Mouse (Mus musculus): ENCODE measurements around the gene Usp48.
A peak's percentile ranks its signal among the peaks of the same experiment; 100 is the strongest.
"Not testable (repeated sequence)": the region's sequence is repeated elsewhere in the genome, so short reads cannot be mapped to it uniquely, and the experiment has no call there.

Usp48 gene

GRCm38 (mm10) chr4:137593601-137594495, at the start of gene Usp48:
Usp48 (plus strand) TSS chr4:137593755.
- peak; percentile 99 for DNase-seq (ENCODE audit: low spot score)

- DNase-seq (ENCODE audit: low spot score) = no peak
Measured at GRCm38 (mm10) chr4:137545568-137545967, 48.0 kb upstream of the Usp48 start.

- peak; percentile 45 for DNase-seq (ENCODE audit: low spot score)
Measured at GRCm38 (mm10) chr4:137546003-137546525, 47.5 kb upstream of the Usp48 start.

GRCm38 (mm10) chr4:137553466-137553865, 40.1 kb upstream of the Usp48 start:
- DNase-seq (ENCODE audit: low spot score) = no peak

- DNase-seq (ENCODE audit: low spot score) = no peak
Measured at GRCm38 (mm10) chr4:137556673-137557210, 36.8 kb upstream of the Usp48 start.

GRCm38 (mm10) chr4:137569873-137570272, 23.7 kb upstream of the Usp48 start:
- DNase-seq (ENCODE audit: low spot score) = no peak

GRCm38 (mm10) chr4:137574469-137574868, 19.1 kb upstream of the Usp48 start, which contains the start of gene Ldlrad2:
Ldlrad2 (minus strand) TSS chr4:137574569.
- no peak for DNase-seq (ENCODE audit: low spot score)

- DNase-seq (ENCODE audit: low spot score) = no peak
Measured at GRCm38 (mm10) chr4:137577486-137577885, 16.1 kb upstream of the Usp48 start.

GRCm38 (mm10) chr4:137578181-137578845, 15.2 kb upstream of the Usp48 start:
- peak; percentile 63 for DNase-seq (ENCODE audit: low spot score)

GRCm38 (mm10) chr4:137579789-137580188, 13.8 kb upstream of the Usp48 start:
- DNase-seq (ENCODE audit: low spot score) = peak; percentile 60

- no peak for DNase-seq (ENCODE audit: low spot score)
Measured at GRCm38 (mm10) chr4:137580299-137580698, 13.3 kb upstream of the Usp48 start.

- DNase-seq (ENCODE audit: low spot score) = no peak
Measured at GRCm38 (mm10) chr4:137581815-137582214, 11.7 kb upstream of the Usp48 start.

GRCm38 (mm10) chr4:137589095-137589494, 4.5 kb upstream of the Usp48 start:
- DNase-seq (ENCODE audit: low spot score) = not testable (repeated sequence)

GRCm38 (mm10) chr4:137589586-137589985, 4.0 kb upstream of the Usp48 start:
- no peak for DNase-seq (ENCODE audit: low spot score)

GRCm38 (mm10) chr4:137590961-137591360, 2.6 kb upstream of the Usp48 start:
- no peak for DNase-seq (ENCODE audit: low spot score)

GRCm38 (mm10) chr4:137594496-137595270, 1.1 kb downstream of the Usp48 start:
- no peak for DNase-seq (ENCODE audit: low spot score)

GRCm38 (mm10) chr4:137597098-137597630, 3.6 kb downstream of the Usp48 start:
- DNase-seq (ENCODE audit: low spot score) = no peak

GRCm38 (mm10) chr4:137598577-137598976, 5.0 kb downstream of the Usp48 start:
- no peak for DNase-seq (ENCODE audit: low spot score)

GRCm38 (mm10) chr4:137603449-137604171, 10.1 kb downstream of the Usp48 start:
- DNase-seq (ENCODE audit: low spot score) = no peak

- DNase-seq (ENCODE audit: low spot score) = no peak
Measured at GRCm38 (mm10) chr4:137607023-137607422, 13.5 kb downstream of the Usp48 start.

- DNase-seq (ENCODE audit: low spot score) = no peak
Measured at GRCm38 (mm10) chr4:137609281-137609680, 15.7 kb downstream of the Usp48 start.

Measured in MN1 (cell line).